Mouse (Mus musculus): ENCODE measurements around the gene Csnk2b.

Csnk2b gene

DNA sequence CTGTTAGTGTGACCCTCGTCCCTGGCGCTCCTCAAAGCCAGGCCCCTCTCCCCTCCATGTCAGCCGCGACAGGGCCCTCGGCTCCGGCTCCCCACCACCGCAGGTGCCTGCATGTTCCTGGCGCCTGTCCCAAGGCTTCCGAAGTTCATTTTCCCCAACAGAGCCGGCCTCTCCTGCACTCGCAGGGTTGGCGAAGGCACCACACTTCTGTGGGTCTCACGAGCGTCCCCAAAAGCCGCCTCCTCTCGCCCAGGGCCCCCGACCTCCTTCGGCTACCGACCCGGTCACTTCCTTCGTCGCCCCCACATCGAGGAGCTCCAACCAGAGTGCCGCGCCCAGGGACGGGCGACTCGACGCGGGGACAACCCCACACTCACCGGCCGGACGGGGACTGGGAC lies 1.1 kb downstream of the Csnk2b start:
- peak; percentile 20 for DNase-seq

DNA sequence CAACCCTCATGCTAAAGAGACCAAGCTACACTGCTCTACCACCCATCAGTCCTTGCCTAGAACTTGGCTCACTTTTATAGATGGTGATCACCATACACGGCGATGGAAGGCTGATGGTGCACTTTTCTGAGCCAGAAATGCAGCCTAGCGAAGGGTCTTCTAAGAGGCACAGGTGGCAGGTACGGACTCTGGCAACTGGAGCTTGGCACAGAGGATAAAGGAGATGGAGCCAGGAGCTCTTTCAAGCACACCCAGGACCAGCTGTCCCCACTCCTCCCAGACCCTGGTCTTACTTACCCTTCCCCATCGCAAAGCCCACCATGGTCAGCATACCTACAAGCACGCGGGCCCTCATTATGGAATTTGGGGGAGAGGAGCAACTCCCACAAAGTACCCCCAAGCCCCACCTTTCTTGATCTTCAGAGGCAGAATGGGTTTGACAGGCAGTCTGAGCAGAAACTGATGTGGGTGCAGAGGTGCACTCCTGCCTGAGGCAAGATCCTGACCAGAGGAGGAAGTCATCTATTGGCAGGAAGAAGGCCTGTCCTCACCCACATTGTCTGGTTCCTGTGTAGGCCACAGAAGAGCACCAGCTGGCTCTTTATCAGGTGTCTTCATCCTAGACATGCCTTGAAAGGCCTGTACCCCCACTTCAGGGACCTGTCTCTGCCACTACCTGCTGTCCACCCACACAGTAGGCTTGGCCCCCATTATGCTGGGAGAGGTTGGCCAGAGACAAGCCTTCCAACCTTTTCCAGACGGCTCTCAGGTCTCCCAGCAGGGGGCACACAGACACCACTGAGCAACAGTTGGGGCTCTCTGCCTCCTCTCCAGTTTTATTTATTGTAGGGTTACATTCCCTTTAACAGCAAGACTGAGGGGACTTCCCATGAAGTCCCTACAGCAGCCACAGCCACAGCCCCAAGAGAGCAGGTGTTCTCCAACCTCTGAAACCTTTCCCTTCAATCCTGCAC lies 6.5 kb downstream of the Csnk2b start, which contains the start of gene Ly6g5b:
TSS of gene Ly6g5b (minus strand) at position 383 of the 974 bp plus-strand sequence.
- peak; percentile 43 for DNase-seq

DNA sequence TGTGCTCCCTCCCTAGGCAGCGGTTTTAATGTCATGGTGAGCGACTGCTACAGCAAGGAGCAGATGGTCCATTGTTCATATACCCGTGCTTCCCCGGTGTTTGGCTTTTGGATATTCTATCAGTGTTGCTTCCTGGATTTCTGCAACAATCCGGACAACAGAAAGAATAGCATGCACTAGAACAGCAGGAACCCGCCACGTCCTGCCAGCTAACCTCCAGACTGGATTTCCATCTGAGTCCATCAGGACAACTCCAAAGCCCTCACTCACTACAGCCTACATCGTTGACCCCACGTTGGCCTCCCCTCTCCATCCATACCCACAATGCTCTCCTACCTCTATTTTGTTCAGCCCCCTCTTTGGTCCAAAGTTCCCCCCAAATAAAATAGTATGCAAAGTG lies 10.1 kb downstream of the Csnk2b start:
- DNase-seq, result no peak

DNA sequence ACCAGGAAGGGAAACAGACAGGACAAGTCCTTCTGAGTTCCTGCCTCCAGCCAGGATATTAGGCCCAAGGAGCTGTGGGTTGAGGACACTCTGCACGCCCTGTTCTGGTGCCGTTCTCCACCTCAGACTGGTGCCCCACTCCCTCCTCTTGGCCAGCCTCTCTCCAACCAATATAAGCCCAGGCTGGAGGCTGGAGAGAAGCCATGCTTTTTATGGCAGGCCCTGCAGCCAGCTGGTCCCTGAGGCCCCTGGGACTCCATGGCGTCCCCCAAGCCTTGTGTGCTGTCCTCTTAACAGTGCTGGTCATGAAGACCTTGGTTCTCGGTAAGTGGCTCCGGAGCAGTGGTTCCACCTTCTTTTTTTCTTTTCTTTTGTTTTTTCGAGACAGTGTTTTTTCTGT lies 13.8 kb downstream of the Csnk2b start, which contains the start of gene Ly6g5c:
TSS of gene Ly6g5c (plus strand) at position 183 of the 400 bp plus-strand sequence.
- no peak for DNase-seq

DNA sequence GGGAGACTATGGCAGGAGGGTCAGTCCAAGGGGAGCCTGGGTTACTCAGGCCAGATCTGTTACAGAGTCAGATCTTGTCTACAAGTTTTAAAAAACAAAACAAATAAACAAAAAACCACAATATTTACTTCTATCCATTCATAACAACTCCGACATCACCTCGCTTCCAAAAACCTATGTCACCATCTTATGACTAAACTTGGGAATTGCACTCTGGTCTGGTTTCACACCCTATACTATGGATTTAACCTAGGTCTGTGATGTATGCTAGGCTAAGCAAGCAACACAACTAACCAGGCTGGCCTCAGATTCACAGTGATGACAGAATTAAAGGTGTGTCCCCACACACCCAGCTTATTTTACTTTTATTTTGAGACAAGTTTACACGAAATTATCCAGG lies 15.3 kb downstream of the Csnk2b start:
- DNase-seq, result no peak

DNA sequence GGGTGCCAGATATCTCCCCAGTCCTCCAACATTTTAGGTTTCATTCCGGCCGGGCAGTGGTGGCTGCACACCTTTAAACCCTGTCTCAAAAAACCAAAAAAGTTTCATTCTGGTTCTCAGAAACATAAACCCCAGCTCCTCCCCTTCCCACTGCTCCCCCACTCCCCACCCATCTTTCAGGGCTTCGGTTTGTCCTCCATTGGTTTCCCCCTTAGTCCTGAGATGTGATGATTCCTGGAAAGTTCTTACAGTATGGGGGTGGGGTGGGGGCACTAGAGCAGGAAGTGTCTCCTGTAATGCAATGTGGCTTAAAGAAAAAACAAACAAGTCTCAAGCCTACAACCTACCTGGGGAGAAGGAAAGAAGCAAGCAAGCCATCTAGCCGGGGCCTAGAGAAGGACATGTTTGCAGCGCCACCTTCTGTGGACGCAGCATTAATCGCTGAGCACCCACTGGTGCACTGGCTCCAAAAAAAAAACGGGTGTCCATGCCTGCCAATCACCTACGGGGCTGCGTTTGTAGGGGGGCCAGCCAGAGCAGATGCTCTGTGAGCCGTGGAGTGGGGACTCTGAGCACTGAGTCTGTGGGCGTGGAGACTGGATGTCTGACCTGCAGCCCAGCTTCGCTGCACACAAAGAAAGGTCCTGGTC lies 16.0 kb downstream of the Csnk2b start:
- DNase-seq, result peak; percentile 61

DNA sequence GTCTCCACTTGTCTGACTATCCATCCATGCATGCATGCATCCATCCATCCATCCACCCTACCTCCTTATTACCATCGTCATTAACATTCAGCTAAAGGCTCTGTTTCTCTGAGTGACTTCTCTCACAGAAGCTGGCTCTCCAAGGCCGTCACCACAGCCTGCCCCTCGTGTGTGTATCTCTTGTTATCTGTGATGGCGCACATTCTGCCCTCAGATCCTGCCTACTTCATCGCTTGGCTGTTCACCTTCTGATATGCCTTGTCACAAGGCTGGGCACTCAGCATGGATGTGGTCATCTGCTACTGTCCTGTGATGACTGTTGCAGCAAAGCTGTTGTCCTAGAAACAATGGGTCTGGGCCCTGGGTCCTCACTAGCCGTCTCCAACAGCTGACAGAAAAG lies 17.1 kb downstream of the Csnk2b start:
- no peak for DNase-seq

DNA sequence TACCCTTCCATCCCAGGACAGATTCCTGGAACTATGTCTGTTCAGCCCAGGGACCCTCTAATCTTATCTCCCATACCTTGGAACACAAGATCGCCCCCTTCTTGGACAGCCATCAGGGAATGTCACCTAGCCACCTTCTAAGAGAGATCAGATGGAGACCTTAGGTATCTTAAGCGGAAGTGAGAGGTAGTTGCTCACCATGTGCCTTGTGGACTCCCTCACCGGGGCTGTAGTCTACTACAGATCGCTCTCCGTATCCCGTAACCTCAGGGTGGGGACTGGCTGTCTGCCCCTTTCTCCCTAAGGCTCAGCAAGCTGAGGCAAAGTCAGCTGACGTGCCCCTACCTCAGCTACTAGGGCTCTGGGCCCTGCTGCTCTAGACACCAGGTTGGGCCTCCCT lies 17.8 kb downstream of the Csnk2b start:
- DNase-seq, result no peak

DNA sequence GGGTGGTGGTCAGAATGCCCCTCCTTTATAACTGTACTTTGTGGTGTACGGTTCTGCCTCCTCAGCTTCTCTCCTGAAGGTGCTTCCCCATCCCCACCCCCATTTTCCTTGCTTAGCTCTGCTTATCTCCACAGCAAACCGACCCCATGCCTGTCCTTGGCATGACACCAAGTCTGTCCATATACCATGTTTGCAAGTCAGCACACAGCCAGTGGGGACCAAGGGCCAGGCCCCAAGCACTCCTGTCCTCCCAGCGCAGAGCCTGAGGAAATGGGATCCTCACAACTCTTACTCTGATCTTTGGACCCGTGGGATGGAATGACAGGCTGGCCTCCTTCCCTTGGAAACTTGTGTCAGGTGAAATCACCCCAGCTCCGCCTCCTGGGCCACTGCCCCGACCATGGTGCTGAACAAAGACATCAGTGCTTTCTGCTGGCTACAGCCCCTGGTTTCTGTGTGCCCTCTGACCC lies 18.6 kb downstream of the Csnk2b start:
- no peak for DNase-seq

DNA sequence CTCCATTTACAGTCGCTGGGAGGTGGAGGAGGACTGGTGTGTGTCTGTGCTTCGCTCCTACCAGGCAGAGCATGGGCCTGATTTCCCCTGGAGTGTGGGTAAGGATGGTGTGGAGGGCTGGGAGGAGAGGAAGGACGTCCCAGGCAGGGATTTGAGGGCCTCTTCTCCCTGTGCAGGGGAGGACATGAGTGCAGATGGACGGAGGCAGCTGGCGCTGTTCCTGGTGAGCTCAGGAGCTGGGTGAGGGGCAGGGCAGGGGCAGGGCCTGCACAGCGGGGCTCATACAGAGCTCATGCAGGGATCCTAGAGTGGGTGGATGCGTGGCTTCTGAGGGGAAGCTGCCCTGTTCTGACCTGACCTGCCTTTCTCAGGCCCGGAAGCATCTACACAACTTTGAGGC lies 19.6 kb downstream of the Csnk2b start:
- DNase-seq, result no peak

DNA sequence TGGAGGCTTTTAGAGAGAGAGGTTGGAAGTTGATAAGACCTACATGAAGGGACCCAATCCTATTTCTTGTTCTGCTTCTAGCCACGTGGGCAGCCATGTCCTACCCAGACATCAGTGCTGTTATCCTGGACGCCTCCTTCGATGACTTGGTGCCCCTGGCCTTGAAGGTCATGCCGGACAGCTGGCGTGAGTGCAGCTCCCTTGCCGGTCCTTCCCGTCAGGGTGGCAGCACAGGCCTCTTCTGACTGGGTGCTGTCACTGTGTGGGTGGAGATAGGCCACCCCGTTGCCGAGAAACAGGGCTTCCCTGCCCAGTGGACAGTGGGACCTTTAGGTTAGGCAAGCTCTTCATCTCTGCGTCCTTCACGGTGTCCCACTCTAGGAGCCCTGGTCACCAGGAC lies 20.7 kb downstream of the Csnk2b start:
- no peak for DNase-seq

DNA sequence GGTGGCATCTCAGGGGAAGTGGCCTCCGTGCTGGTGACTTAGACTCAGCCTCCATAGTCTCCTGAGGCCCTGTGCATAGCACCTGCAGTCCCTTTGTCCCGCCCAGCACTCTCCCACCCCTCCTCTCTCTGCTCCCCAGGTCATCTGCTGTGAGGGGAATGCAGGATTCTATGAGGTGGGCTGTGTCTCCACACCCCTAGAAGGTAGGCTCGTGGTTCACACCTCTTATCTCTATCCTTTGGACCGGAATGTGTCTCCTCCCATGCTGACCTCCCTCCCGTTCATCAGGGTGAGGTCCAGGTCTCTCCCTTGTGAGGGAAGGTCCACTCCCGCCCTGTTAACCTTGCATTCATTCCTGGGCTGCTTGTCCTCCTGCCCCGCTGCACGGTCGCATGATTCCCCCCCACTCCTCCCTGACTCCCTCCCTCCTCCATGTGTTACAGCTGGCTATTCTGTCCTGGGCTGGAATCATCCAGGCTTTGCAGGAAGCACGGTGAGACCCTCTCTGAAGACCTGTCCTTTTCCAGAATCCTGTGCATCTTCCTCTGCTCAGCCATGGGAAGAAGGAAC lies 21.6 kb downstream of the Csnk2b start:
- no peak for DNase-seq

DNA sequence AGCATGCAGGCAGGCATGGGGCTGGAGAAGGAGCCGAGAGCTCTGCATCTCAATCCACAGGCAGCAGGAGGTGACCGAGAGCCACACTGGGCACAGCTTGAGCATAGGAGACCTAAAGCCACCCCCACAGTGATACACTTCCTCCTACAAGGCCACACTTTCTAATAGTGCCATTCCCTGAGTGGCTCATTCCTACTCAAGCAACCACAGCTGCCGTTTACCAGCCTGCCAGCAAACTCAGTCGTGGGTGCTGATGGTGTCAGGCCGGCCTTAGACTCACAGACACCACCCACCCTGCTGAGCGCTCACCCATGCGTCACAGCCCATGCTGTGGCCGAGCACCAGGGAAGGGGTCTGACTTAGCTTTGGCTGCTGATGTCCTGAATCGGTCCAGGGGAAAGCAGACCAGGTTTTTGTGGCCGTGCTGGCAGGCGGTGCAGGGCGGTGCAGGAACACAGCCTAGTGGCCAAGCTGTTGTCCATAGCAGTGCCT lies 24.6 kb downstream of the Csnk2b start:
- peak; percentile 48 for DNase-seq

DNA sequence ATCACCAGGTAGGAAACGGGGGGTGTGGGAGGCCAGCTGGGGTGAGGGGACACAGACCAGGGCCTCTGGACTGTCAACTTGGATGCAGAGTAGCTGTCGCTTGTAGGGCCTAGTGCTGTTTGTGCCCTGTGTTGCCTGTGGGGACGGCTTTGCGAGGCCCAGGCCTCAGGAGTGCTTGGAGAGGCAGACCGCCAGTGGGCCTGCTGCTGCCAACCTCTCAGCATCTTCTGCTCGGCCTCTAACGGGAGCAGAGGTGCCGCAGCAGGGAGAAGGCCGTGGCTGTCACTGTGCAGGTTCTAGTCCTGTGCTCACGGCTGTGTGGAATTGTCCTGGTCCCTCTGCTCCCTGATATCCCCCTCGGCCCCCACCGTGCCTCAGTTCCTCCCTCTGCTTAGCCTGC lies 25.3 kb downstream of the Csnk2b start:
- no peak for DNase-seq

DNA sequence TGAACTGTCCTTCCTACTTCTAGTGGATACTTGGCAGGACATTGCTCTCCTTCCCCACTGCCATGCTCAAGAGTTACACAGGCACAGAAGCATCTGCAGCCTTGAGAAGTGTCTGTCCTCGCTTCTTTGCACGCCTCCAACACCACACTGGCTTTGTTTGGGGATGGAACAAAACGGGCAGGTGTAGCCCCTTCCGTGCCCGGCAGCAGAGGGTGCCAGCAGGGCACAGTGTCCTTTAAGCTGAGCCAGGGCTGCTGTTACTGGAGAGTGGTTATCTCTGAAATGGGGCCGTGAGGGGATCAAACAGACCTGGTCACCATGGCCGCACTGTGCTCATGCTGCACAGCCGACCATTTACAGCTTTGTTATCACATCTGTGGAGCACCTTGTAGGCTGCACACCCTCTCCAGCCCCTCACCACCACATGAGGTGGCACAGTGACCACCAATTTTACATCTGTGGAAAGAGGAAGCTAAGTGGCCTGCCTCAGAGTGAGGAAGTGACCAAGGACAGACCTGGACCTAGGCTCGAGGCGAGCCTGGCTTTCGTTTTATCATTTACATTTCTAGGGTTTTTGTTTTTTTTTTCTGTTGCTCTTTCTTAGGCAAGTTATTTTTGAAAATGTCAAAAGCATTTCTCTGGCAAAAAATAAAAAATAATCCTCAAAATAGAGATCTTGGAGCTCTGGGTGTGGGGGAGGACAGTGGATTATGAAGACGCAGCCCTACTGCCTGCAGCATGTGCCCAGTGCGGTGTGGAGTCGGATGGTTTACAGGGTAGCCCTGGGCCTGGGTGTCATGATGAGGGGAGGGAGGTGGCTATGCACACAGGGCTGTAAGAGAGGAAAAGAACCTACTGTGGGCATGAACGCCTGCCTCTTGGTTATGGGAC lies 27.1 kb downstream of the Csnk2b start:
- no peak for DNase-seq

DNA sequence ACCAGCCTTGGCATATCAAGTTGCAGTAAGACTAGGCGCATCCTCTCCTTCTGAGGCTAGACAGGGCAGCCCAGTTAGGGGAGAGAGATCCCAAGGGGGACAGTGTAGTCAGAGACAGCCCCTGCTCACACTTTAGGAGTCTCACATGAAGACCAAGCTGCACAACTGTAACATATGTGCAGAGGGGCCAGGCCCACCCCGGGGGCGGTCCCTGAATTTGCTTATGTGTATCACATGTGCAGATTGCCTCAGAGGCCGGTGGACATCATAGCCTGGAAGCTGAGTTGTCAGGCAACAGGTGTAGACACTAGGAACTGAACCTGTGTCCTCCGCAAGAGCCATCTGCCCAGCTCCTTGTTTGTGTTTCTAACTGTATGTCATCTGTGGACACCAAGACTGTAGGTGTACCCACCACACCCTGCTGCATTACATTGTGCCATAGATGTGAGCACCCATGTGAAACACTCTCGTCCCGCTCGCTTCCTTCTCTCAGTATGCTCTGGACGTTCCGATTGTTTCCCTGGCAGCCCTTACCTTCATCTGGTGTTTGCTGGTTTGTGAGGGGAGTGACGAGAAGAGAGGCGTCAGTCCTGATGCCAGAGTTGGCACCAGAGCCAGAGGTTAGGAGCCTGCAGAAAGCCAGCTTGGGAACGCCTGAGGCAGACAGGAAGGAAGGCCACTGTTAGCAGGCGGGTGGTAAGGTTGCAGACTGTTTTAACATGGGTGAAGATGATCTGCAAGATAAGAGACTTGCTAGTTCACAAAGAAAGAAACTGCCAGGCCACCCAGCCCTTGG lies 29.3 kb downstream of the Csnk2b start:
- DNase-seq, result peak; percentile 57

DNA sequence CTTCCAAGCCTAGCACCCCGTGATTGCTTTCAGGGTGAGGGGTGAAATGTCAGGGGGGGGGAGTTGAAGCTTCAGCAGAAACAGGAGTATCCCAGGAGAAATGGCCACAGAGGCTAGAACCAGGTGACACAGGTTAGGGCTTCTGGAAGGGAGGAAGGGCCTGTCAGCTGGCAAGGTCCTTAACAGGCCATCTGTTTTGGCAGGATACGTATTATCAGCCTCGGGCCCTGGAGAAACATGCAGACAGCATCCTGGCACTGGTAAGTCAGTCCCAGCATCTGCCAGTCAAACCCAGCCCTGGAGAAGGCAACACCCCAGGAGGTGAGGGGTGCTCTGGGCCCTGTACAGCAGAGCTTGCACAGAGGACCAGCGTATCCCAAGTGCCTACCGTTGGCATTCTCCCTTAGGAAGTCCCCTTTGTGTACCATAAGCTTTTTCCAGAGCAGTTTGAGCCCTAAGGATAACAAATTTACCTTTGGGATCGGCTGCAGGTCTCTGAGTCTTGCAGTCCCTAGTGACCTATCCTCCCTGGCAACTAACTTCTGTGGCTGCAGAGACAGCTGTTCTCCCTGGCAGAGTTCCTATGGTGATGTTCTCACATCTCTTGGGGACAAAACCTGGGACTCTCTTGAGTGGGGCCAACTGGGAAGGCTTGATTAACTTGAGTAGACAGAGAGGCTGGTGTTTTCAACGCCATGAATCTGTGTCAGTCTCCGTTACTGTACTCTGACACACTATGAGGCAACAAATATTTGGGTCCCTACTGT lies 31.5 kb downstream of the Csnk2b start:
- DNase-seq, result peak; percentile 33

DNA sequence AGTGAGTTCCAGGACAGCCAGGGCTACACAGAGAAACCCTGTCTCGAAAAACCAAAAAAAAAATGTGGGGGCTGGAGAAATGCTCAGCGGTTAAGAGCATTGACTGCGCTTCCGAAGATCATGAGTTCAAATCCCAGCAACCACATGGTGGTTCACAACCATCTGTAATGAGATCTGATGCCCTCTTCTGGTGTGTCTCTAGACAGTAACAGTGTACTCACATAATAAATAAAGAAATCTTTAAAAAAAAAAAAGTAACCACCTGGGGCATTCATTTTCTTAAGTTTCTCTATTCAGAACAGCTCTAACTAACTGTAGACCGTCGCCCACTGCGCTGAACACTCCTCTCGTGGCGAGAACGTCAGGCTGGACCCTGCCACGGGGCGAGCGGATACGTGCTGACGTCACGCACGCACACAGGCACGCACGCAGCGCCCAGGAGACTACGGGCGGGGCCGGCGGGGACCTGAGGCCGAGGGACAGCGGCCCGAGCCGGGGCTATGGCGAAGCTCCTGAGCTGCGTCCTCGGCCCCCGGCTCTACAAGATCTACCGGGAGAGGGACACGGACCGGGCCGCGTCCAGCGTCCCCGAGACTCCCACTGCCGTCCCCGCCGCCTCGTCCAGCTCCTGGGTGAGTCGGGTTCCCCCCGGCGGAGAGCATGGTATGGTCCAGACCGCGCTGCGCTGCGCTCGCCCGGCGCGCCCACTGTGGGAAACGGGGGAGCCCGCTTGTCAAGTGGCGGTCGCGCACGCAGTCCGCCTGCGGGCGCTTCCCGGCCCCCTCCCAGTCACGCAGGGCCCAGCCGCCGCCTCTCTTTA lies 32.8 kb downstream of the Csnk2b start, which contains the start of gene Abhd16a:
TSS of gene Abhd16a (plus strand) at position 439 of the 820 bp plus-strand sequence.
- peak; percentile 97 for DNase-seq

DNA sequence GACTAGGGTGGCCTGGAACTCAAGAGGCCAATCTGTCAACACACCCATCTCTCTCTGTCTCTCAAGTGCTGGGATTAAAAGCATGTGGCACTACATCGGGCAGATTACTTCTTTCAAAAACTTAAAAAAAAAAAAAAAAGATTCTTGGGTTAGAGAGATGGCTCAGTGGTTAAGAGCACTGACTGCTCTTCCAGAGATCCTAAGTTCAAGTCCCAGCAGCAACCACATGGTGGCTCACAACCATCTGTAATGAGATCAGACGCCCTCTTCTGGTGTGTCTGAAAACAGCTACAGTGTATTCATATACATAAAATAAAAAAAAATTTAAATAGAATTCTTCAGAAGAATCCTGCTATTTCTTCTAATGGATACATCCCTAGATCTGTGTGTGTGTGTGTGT lies 33.7 kb downstream of the Csnk2b start:
- DNase-seq, result no peak
